Mouse (Mus musculus): Measurements from ENCODE around the gene Tex19.1.
"Not testable (repeated sequence)": the region's sequence is repeated elsewhere in the genome, so short reads cannot be mapped to it uniquely, and the experiment has no call there.

Tex19.1 gene

DNA sequence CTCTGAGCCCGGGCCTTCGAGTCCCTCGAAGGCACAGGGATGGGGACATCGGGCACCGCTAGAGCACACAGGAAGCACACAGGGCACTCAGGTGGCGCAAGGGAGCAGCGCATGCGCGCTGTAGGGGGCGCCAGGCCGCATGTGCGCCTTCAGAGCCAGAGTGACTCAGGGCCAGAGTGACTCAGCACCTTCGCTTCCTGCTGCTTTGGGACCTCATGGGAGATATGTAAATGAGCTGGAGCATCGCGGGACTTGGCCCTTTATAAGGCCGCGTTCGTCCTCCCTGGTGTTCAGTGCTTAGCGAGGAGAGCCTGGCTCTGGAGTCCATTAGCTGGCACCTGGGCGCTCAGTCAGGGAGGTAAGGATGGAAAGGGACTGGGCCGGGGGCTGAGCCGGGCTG, at the start of gene Tex19.1:
Gene Tex19.1, plus strand, starts transcription at position 279 of the 400 bp plus-strand sequence.
- DNase-seq (ENCODE audit: low spot score) = no peak

DNA sequence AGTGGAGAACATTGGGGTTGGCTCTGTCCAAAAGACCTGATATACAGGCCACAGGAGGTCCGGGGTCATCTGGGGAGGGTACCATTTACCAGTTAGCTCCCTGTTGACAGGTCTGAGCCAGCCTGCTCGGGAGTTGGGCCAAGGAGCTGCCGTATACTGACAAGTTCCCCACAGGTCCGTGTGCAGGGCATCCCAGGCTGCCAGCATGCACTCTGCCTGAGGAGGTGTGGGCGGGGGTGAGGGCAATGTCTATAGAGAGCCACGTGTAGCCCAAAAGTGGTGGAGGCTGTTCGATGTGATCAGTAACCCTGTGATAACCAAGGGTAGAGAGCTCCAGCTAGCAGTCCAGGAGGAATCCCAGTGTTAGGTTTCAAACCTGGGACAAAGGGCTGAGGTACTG, 46.2 kb upstream of the Tex19.1 start:
- DNase-seq (ENCODE audit: low spot score) = no peak

DNA sequence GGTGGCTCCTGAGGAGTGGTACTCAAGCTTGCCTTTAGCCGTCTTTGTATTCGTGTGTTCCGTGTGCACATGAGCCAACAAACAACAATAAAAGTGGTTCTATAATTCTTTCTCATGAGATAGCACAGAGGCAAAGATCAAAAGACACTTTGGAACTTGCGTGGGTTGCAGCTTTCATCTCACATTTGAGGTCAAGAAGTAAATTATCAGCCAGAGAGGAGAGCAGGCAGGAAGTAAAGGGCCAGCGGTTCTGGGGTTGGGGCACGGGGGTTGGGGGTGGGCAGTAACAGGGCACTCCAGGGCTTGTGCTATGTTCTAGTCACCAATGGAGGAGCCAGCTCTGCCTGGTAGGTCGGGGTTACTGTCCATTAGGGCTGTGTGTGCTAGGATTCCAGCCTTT, 45.3 kb upstream of the Tex19.1 start:
- DNase-seq (ENCODE audit: low spot score) = no peak

DNA sequence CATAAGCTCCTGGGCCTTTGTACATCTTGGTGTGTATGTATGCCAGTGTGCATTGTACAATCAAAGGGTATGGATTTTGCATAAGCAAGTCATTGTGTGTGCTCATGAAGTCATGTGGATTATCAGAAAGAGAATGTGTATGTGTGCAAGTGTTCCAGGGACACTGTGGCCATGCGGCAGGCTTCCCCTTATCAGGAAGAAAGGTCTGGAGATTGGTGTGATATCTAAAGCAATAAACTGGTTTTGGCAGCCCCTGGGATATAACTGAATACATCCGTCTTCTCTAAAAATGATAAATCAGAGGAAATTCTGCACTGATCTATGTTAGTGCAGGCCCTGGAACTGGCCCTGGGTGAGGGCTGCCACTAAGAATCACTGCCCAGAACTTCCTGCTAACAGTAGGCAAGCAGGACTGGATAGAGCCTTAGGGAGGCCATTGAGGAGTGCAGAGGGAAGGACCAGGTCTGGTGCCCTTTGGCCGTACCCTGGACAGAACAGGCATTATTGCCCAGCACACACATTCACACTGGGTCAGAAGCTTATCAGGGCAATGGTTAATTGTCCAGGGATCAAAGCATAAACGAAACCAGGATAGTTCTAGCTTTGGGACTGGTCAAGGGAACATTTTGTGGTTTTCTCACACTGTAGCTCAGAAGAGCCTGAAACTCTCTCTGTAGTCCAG, 44.7 kb upstream of the Tex19.1 start:
- no peak for DNase-seq (ENCODE audit: low spot score)

DNA sequence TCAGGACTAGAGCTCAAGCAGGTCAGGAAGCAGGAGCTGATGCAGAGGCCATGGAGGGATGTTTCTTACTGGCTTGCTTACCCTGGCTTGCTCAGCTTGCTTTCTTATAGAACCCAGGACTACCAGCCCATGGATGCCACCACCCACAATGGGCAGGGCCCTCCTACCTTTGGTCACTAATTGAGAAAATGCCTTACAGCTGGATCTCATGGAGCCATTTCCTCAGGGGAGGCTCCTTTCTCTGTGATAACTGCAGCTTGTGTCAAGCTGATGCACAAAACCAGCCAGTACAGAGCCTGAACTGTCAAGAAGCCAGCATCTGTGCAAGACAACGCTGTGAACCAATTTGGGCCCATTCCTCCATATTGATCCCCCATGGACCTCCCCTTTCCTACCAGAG, 38.7 kb upstream of the Tex19.1 start:
- DNase-seq (ENCODE audit: low spot score) = not testable (repeated sequence)

DNA sequence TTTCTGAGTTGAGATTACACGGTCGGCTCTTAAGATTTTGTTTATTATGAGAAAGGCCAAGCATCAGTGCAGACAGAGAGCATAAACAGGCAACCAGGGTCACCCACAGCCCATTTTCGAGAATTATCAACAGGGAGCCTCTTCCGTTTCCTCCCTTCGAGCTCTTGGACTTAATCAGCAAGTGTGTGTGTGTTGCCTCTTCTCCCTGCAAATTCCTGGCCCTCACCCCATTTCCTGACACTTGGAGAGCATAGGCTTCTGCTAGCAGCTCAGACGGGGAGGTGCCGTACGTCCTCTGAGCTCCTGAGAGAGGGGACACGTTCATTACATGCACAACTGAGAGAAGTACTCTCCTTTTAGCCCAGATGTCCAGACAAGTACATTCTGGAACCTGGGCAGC, 37.9 kb upstream of the Tex19.1 start:
- DNase-seq (ENCODE audit: low spot score) = no peak

DNA sequence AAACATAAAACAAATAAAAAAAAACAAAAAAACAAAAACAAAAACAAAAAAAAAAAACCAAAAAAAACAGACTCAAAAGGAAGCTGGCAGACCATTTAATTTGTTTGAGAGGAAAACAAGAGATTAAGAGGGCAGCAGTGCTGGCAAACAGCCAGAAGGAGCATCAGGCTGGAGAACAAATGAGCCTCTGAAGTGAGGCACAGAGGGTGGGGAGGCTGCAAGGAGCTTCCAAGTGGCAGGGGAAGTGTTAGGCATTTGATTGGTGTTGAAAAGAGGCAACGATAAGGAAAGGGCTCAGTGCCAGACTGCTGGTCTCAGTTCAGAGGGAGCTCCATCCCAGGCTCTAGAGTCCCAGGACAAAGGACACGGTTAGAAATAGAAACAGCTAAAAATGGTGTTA, 36.0 kb upstream of the Tex19.1 start:
- peak; percentile 34 for DNase-seq (ENCODE audit: low spot score)

DNA sequence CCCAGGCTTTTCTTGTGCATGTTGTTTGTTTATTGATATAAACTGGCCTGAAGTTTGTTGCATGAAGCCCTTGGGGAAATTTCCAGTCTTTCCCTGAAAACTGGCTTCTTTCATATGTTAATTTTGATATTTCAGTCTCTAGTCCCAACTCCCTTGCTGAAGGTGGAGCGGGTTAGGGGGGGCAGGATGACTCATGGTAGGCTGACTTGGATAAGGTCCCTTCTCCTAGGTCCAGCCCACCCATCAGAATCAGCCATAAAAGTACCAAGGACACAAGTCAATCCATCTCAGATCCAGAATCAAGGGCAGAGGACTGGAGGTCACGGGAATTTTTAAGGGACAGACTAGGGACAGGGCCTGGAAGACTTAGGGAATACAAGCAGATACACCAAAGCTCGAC, 34.9 kb upstream of the Tex19.1 start:
- DNase-seq (ENCODE audit: low spot score) = no peak

DNA sequence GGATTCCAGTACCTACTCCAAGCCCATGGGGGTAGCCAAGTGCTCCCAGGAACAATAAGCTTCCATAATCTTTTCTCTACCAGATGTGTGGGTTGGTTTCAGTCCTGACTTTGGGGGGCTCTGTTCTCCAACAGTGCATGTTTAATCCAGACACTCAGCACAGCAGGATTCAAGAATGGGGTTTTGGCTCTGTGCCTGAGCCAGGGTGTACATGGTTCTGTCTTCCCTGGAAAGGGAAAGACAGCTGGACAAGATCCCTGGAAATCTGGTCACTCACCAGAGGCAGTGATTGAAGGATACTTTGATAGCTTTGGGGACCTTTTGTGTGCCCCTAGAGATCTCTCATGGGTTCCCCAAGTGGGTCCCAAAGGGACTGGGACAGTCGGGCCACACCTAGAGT, 34.3 kb upstream of the Tex19.1 start:
- DNase-seq (ENCODE audit: low spot score) = no peak

DNA sequence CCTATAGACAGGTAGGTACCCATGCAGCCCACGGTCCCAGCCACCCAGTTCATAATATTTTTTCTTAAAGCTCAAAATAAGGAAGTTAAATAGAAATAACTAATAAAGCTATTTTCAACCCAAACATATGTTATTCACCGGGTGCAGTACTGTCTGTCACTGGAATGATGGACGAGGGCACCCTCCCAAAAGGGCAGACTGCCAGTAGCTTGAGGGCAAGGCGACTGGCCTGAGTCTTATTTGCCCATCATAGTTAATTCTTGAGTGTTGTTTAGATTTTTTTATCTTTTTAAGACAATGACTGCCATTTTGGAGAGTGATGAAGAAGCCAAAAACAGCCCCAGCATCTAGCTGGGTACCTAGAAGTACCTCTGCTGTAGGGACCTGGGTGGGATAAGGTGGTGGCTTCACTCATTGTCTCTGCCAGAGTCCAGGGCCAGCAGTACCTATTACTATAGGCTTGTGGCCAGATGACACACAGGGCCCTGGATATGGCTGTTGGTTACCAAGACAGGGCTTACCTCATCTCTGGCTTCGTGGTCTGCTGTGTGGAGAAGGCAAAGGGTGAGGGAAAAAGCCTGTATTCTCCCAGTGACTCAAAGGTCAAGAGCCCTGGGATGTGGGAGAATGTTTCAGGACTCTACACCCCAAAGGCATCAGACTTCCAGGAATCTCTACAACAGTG, 33.7 kb upstream of the Tex19.1 start:
- DNase-seq (ENCODE audit: low spot score) = no peak

DNA sequence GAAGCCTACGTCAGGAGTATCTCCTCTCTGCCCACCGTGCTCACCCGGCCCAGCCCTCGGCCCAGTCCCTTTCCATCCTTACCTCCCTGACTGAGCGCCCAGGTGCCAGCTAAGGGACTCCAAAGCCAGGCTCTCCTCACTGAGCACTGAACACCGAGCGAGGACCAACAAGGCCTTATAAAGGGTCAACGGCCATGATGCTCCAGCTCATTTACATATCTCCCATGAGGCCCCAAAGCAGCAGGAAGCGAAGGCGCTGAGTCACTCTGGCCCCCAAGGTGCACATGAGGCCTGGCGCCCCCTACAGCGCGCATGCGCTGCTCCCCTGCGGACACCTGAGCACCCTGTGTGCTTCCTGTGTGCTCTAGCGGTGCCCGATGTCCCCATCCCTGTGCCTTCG, 27.8 kb upstream of the Tex19.1 start:
- no peak for DNase-seq (ENCODE audit: low spot score)

DNA sequence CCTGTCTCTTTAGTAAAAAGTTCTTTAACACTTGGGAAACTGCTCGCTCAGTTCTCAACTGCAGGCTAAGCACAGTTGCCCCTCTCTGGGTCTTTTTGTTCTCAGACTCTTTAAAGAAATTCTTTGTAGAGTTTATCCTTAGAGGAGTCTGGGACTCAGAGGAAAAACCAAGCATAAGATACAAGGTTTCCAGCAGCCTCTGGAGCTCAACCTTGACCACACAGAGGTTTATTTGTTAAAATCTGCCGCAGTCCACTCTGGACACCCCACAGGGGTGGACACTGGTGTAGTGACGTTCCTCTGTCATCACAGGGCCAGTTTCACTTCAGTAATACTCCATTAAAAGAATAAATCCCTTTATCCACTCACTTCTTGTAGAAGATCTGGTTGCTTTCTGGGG, 27.4 kb upstream of the Tex19.1 start, which contains the start of gene Tex19.2:
Gene Tex19.2, minus strand, starts transcription at position 101 of the 400 bp plus-strand sequence.
- DNase-seq (ENCODE audit: low spot score) = no peak

DNA sequence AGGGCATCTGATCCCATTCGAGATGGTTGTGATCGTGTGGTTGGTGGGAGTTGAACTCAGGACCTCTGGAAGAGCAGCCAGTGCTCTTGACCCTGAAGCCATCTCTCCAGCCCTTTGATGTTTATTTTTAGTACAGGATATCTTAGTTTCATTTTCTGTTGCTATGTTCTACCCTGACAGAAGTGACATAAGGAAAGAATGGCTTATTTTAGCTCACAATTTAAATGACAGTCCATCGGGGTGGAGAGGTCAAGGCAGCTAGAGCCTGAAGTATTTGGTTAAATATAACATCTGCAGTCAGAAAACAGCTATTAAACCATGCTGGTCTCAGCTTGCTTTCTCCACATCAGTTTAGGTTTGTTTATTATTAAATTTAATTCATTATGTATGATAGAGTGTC, 24.8 kb upstream of the Tex19.1 start:
- no peak for DNase-seq (ENCODE audit: low spot score)

DNA sequence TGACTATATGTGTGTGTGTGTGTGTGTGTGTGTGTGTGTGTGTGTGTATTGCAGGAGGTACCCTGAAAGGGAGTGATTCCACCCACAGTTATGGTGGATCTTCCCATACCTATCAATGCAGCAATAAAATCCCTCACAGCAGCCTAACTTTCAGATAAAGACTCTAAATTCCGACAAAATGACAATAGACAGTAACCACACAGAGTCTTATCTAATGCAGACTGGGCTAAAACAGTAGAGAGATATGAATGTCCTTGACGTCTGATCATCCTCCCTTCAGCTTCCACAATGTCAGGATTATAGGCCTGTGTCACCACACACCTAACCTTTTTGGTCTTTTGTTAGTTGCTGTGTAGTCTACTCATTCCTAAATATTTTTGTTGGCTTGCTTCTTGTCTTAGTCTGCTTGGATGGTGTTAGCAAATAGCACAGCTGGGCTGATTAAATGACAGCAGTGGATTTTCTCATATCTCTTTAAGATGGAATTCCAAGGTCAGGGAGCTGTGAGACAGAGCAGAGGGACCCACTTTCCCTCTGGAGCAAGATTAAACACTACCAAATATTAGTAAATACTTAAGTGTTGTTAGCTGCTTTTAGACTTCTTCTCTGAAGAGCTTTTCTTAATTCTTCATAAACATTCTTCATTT, 23.8 kb upstream of the Tex19.1 start:
- DNase-seq (ENCODE audit: low spot score) = no peak

DNA sequence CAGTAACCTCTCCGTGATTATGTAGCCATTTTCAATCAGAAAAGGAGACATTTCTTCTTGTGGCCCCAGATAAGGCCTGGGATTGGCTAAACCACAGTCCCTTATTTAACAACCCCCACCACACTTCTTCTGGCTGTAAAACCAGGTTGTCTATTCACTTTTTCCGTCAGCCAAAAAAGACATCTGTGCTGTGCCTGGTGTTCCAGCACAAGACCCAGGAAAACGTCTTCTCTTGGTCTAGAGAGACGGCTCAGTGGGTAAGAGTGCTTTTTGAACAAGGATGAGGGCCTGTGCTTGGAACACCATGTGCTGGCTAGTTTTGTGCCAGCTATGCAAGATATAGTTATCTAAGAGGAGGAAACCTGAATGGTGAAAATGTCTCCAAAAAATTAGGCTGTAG, 22.5 kb upstream of the Tex19.1 start:
- no peak for DNase-seq (ENCODE audit: low spot score)

DNA sequence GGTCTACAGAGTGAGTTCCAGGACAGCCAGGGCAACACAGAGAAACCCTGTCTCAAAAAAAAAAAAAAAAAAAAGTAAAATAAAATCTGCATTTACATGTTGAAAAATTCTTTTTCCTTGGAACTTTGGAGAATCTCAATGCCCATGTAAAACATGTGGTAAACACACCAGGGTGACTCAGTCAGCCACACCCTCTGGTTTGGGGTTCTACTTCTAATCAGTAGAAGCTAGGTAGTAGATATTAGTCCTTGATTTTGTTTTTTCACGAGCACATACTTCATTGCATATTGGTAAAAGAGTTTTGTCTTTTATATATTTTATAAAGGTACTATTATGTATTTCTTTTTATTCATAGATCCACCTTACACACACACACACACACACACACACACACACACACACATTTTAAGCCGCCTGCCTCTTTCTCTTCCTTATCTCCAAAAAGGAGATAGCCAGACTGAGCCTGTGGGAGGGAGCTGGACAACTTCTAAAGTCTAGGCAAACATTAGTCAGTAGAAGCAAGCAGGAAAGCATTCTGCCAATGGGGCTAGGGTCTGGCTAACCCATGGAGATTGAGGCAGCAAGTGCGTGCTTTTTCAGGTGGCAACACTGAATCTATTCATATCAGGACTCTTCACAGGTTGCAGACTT, 20.3 kb upstream of the Tex19.1 start:
- no peak for DNase-seq (ENCODE audit: low spot score)

DNA sequence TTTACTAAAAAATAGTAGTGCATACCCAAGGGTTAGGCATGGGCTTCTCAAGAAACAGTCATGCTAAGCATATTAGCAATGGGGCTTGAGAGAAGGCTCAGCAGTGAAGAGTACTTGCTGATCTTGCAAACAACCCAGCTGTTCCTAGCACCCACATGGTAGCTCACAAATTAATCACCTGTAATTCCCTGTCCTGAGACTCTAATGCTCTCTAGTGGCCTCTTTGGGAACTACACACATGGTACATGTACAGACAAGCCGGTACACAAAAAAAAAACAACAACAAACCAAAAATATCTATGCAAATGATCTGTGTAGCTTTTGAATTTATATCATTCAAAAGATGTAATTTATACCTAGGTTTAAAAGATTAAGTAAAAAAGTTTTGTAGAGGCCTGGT, 19.5 kb upstream of the Tex19.1 start:
- DNase-seq (ENCODE audit: low spot score) = no peak

DNA sequence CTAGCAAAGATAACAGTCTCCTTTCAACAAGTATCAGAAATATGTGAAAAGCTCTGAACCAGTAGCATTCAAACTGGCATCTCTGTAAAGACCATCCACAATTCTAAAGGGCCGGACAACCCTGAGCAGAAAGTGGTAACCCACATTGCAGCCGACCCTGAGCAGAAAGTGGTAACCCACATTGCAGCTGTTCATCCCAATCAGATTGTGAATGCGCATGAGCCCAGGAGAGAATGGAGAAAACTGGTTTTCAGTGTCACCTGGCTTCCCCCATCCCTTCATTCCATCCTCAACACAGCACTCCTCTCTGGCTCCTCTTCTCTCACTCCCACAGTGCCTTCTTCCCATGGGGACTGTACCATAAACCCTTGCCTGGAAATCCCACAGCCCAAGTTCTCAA, 18.5 kb upstream of the Tex19.1 start:
- DNase-seq (ENCODE audit: low spot score) = no peak

DNA sequence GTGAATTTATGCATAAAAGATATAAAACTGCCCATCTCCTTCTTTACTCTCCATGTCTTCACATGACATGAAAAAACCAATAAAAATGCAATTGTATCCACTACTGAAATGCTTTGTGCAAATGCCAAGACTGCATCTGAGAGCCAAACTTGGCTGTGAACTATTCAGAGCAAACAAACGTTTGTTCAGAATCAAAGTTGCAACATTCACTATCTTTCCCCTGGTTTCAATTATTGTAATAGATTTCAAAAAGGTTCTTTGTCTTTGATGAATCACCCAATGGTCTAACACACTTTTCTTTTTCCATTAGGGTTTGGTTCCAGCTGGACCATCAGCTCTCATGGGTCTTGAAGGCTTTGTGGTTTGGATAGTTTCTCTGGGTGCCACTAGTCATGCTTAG, 16.3 kb upstream of the Tex19.1 start:
- DNase-seq (ENCODE audit: low spot score) = no peak

DNA sequence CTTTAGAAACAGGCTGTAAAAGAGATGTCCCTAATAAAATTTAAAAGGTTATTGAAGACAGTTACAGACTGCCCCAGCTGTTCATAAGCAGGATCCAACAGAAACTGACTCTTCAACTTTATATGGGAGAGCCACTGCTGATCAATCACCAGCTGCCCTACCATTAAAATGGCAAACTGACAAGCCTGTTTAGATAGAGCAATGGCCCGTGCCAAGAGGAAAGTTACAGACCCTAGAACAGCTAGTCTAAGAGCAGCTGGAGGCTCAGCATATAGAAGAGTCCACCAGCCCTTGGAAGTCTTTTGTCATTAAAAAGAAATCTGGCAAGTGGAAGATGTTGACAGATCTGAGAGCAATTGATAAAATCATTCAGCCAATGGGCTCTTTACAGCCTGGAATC, 11.3 kb upstream of the Tex19.1 start:
- no peak for DNase-seq (ENCODE audit: low spot score)

DNA sequence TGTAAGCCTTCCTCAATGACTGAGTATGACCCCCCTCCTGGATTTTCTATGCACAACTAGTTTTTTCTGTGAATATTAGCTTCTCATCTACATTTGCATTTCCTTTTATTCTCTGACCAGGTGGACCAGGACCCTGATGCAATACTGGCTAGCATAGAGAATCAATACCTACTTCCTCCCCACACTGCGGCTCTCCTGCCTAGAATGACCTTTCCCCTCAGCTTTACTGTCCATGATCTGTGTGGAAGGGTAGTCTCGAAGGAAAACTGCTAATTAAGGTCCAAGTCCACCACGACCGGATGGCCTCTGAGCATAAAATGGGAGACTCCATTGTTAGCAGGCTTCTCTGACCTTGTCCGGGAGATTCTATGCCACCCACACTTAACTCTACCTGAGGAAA, 8.3 kb upstream of the Tex19.1 start:
- no peak for DNase-seq (ENCODE audit: low spot score)

DNA sequence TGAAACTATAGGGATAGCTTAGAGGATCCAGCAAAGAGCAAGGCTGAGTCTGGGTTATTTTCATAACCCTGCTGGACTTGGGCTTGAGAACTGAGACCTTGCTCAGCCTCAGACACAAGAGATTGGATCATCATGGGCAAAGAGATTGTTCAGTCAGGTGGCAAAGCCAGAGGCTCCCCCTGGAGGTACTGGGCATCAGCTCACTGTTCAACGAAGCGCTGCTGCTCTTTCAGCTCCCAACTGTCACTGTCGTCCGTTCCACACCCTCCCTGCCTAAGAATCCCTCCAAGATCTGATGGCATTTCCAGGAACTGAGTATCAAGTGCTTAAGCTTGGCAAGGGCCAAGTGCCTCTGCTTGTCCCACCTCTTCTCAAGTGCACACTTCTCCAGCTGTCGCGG, 7.2 kb upstream of the Tex19.1 start:
- DNase-seq (ENCODE audit: low spot score) = no peak

Data from ovary, postnatal 14 days (tissue).